Mouse (Mus musculus) ovary, postnatal 36 days (tissue): ENCODE results near the gene Rpn2.

Experiments
- DNase-seq: peaks from one replicate; pipeline ENCODE4 v3.0.0; 2022; ENCODE audit warnings: low spot score, mixed read lengths

Rpn2 gene

GRCm38 (mm10) chr2:157353183-157353582 lies 74.4 kb downstream of the Rpn2 start:
- DNase-seq = no peak

GRCm38 (mm10) chr2:157354106-157354505 lies 75.3 kb downstream of the Rpn2 start:
- DNase-seq = no peak

DNA sequence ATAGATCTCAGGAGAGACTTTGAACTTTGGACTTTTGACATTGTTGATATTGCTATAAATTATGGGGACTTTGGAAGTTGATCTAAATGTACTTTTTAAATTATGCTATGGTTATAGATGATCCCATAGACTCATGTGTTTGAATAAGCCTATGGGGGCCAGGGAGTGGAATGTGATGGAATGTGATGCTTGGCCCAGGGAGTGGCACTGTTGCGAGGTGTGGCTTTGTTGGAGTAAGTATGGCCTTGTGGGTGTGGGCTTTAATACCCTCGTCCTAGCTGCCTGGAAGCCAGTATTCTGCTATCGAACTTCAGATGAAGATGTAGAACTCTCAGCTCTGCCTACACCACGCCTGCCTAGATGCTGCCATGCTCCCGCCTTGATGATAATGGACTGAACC lies 81.2 kb downstream of the Rpn2 start:
- no peak for DNase-seq

- DNase-seq = no peak
Observed at GRCm38 (mm10) chr2:157363031-157363430, 84.2 kb downstream of the Rpn2 start.

GRCm38 (mm10) chr2:157366762-157367161 lies 87.9 kb downstream of the Rpn2 start:
- DNase-seq = no peak

GRCm38 (mm10) chr2:157367184-157367893 lies 88.5 kb downstream of the Rpn2 start, which contains the start of gene Manbal:
Manbal (plus strand) TSS chr2:157367594.
- DNase-seq = peak; percentile 94

GRCm38 (mm10) chr2:157367991-157368390 lies 89.2 kb downstream of the Rpn2 start:
- no peak for DNase-seq

DNA sequence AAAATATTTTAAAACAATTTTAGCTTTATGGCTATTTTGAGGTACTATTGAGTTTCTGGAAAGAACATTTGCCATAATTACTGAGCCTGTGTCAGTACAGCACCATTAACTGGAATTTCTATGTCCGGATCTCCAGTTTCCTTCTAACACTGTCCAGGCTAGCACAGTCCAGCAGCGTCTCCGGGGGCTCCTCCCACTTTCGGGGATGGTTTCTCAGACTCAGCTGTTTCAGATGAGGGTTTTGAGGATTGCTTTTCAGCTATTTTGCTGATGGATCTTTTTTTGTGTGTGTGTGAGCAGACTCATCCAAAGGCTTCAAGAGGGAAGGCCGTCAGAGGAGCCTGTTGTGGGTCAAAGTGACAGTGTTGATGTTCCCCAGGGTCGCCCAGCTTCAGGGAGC lies 92.9 kb downstream of the Rpn2 start:
- DNase-seq = no peak

DNA sequence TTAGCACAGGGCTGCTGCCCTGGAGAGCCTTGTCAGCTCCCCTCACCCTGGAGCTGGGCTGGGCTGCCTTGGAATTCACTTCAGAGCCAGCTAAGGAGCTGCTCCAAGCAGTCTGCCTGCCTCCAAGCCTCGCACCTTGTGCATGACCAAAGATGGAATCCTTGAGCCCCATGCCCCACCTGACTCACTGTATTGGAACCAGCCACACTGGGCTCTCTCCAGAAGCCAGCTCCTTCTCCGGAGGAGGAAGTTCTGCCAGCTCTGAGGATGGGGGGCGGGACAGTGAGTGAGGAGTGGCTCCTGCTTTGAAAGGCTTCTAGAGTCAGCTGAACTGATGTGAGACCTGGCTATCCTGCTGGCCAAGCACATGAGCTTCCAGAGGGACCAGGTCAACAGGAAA lies 94.9 kb downstream of the Rpn2 start:
- DNase-seq = peak; percentile 24

GRCm38 (mm10) chr2:157375051-157375450 lies 96.2 kb downstream of the Rpn2 start:
- no peak for DNase-seq
